Mouse (Mus musculus) embryonic facial prominence, embryonic 13.5 days (tissue): Measurements from ENCODE around the gene Cald1. TPM values are rescaled to one million over a fixed set of nuclear protein-coding genes. Genes with fewer than 3 reads are reported as not detected.

Experiments
- ATAC-seq: fragments of 200-750 bp; cut with Nextera tagmentation; 2 replicates; pipeline ENCODE4 v1.8.0; 2017; ENCODE audit warnings: low read depth; ENCODE audit not compliant: insufficient number of reproducible peaks, insufficient read depth, low FRiP score, low TSS enrichment
- H3K27ac ChIP-seq: fragments of 300-500 bp; sonication (generic); 2 replicates; pipeline ENCODE4 v1.5.1; 2015; ENCODE audit warnings: moderate library complexity, mild to moderate bottlenecking, inconsistent platforms
- H3K27me3 ChIP-seq: fragments of 300-500 bp; sonication (generic); 2 replicates; pipeline ENCODE4 v1.6.1; 2015; ENCODE audit warnings: mild to moderate bottlenecking, inconsistent platforms
- H3K36me3 ChIP-seq: fragments of 300-500 bp; sonication (generic); 2 replicates; pipeline ENCODE4 v1.6.1; 2015; ENCODE audit warnings: mild to moderate bottlenecking, inconsistent platforms
- H3K4me1 ChIP-seq: fragments of 300-500 bp; sonication (generic); 2 replicates; pipeline ENCODE4 v1.6.1; 2015; ENCODE audit warnings: inconsistent platforms
- H3K4me2 ChIP-seq: fragments of 300-500 bp; sonication (generic); 2 replicates; pipeline ENCODE4 v1.6.1; 2015; ENCODE audit warnings: moderate library complexity, mild to moderate bottlenecking, inconsistent platforms
- H3K4me3 ChIP-seq: fragments of 300-500 bp; sonication (generic); 2 replicates; pipeline ENCODE4 v1.5.1; 2015; ENCODE audit warnings: mild to moderate bottlenecking, inconsistent platforms
- H3K9ac ChIP-seq: fragments of 300-500 bp; sonication (generic); 2 replicates; pipeline ENCODE4 v1.6.1; 2015; ENCODE audit warnings: mild to moderate bottlenecking, inconsistent platforms
- H3K9me3 ChIP-seq: fragments of 300-500 bp; sonication (generic); 2 replicates; pipeline ENCODE4 v1.6.1; 2016; ENCODE audit warnings: inconsistent platforms
- WGBS: fragments of 180-500 bp; shearing (Covaris S2); methylation state at CpG from one replicate; pipeline ENCODE4 v1.1.7; 2015; ENCODE audit warnings: mixed read lengths; 5-methylcytosine and 5-hydroxymethylcytosine counted together
- polyA plus RNA-seq: library from polyadenylated mRNA; unstranded; fragments of >200 nt; fragmentation: Nextera tagmentation; extraction: Ambion mirVana; gene quantifications from 2 replicates; pipeline ENCODE4 v1.2.1, GENCODE M21; 2015

The Cald1 gene
- polyA plus RNA-seq, 1 experiment from 2014 or later, result 463 TPM

- ATAC-seq, result no peak
- H3K27ac ChIP-seq, result no peak overlapping the region
- no peak overlapping the region for H3K9ac ChIP-seq
- no peaks in the 10 kb centered on the region for H3K4me1 ChIP-seq
- no peaks in the 10 kb centered on the region for H3K36me3 ChIP-seq
- H3K9me3 ChIP-seq, result no peaks in the 10 kb centered on the region; the same call in 1 of the 2 replicates
- H3K4me2 ChIP-seq, result no peak overlapping the region
- H3K4me3 ChIP-seq, result no peak overlapping the region
- WGBS, result 93% methylated on average over 9 of the region's 9 CpGs
- no peaks in the 10 kb centered on the region for H3K27me3 ChIP-seq
Measured at GRCm38 (mm10) chr6:34590716-34591115, 7.6 kb upstream of the Cald1 start.

GRCm38 (mm10) chr6:34593353-34593752 is 4.9 kb upstream of the Cald1 start:
- Histone ChIP-seq H3K4me1 (peaks cover 17% of the 10 kb centered on the region), H3K27me3 (no peaks in the 10 kb centered on the region), H3K4me2 (no peak overlapping the region), H3K9ac (no peak overlapping the region), H3K36me3 (no peaks in the 10 kb centered on the region), H3K4me3 (no peak overlapping the region), H3K9me3 (no peaks in the 10 kb centered on the region; the same call in 1 of the 2 replicates), H3K27ac (no peak overlapping the region)
- ATAC-seq, result no peak
- WGBS, result 83% methylated on average over 1 of the region's 1 CpGs

GRCm38 (mm10) chr6:34597316-34597715 is 984 bp upstream of the Cald1 start:
- H3K4me2 ChIP-seq, result peak overlapping the region; percentile 69; the same call in 1 of the 2 replicates
- H3K4me1 ChIP-seq, result peaks cover 42% of the 10 kb centered on the region
- WGBS, result 25% methylated on average over 3 of the region's 3 CpGs
- H3K36me3 ChIP-seq, result no peaks in the 10 kb centered on the region
- H3K4me3 ChIP-seq, result no peak overlapping the region
- no peaks in the 10 kb centered on the region for H3K27me3 ChIP-seq
- ATAC-seq, result no peak
- no peaks in the 10 kb centered on the region for H3K9me3 ChIP-seq
- H3K9ac ChIP-seq, result no peak overlapping the region
- H3K27ac ChIP-seq, result peak overlapping the region; percentile 90

GRCm38 (mm10) chr6:34599171-34599570 is 871 bp downstream of the Cald1 start:
- Histone ChIP-seq H3K27ac (peak overlapping the region; percentile 90), H3K4me1 (peaks cover 55% of the 10 kb centered on the region), H3K27me3 (no peaks in the 10 kb centered on the region), H3K36me3 (no peaks in the 10 kb centered on the region; the same call in 1 of the 2 replicates), H3K9me3 (no peaks in the 10 kb centered on the region), H3K9ac (peak overlapping the region; percentile 81), H3K4me3 (peak overlapping the region; percentile 55), H3K4me2 (peak overlapping the region; percentile 69)
- no peak for ATAC-seq
- 9% methylated on average over 9 of the region's 9 CpGs for WGBS

- Histone ChIP-seq H3K36me3 (no peaks in the 10 kb centered on the region; the same call in 1 of the 2 replicates), H3K27ac (peak overlapping the region; percentile 90), H3K4me1 (peaks cover 59% of the 10 kb centered on the region), H3K27me3 (no peaks in the 10 kb centered on the region), H3K9me3 (no peaks in the 10 kb centered on the region), H3K4me3 (peak overlapping the region; percentile 55), H3K9ac (peak overlapping the region; percentile 81), H3K4me2 (peak overlapping the region; percentile 69)
- no peak for ATAC-seq
- WGBS, result 8% methylated on average over 10 of the region's 10 CpGs
Measured at GRCm38 (mm10) chr6:34599631-34600111, 1.4 kb downstream of the Cald1 start.

- Histone ChIP-seq H3K9ac (no peak overlapping the region), H3K36me3 (no peaks in the 10 kb centered on the region; the same call in 1 of the 2 replicates), H3K9me3 (no peaks in the 10 kb centered on the region), H3K4me2 (peak overlapping the region; percentile 69), H3K4me3 (peak overlapping the region; percentile 55), H3K27ac (peak overlapping the region; percentile 90; the same call in 1 of the 2 replicates), H3K27me3 (no peaks in the 10 kb centered on the region), H3K4me1 (peaks cover 68% of the 10 kb centered on the region)
- WGBS, result 69% methylated on average over 4 of the region's 4 CpGs
- ATAC-seq, result no peak
Measured at GRCm38 (mm10) chr6:34600850-34601249, 2.5 kb downstream of the Cald1 start.

- peak overlapping the region; percentile 28 for H3K27ac ChIP-seq
- no peak overlapping the region for H3K4me3 ChIP-seq
- no peaks in the 10 kb centered on the region for H3K9me3 ChIP-seq
- no peaks in the 10 kb centered on the region; the same call in 1 of the 2 replicates for H3K36me3 ChIP-seq
- peaks cover 73% of the 10 kb centered on the region for H3K4me1 ChIP-seq
- 17% methylated on average over 2 of the region's 2 CpGs for WGBS
- peak overlapping the region; percentile 40 for H3K4me2 ChIP-seq
- no peaks in the 10 kb centered on the region for H3K27me3 ChIP-seq
- peak overlapping the region; percentile 36; the same call in 1 of the 2 replicates for H3K9ac ChIP-seq
- no peak for ATAC-seq
Measured at GRCm38 (mm10) chr6:34602091-34602490, 3.8 kb downstream of the Cald1 start.

GRCm38 (mm10) chr6:34606407-34606806 is 8.1 kb downstream of the Cald1 start:
- H3K4me2 ChIP-seq, result no peak overlapping the region
- H3K9ac ChIP-seq, result no peak overlapping the region
- no peaks in the 10 kb centered on the region for H3K9me3 ChIP-seq
- H3K4me3 ChIP-seq, result no peak overlapping the region
- WGBS, result 26% methylated on average over 4 of the region's 4 CpGs
- ATAC-seq, result no peak
- no peaks in the 10 kb centered on the region for H3K27me3 ChIP-seq
- peaks cover 79% of the 10 kb centered on the region for H3K4me1 ChIP-seq
- H3K36me3 ChIP-seq, result no peaks in the 10 kb centered on the region; the same call in 1 of the 2 replicates
- H3K27ac ChIP-seq, result peak overlapping the region; percentile 44; the same call in 1 of the 2 replicates

- H3K4me1 ChIP-seq, result peaks cover 76% of the 10 kb centered on the region
- no peak for ATAC-seq
- 78% methylated on average over 3 of the region's 3 CpGs for WGBS
Measured at GRCm38 (mm10) chr6:34608603-34609002, 10.3 kb downstream of the Cald1 start.

GRCm38 (mm10) chr6:34609892-34610829 is 11.9 kb downstream of the Cald1 start:
- ATAC-seq, result no peak
- Histone ChIP-seq H3K4me1 (peaks cover 69% of the 10 kb centered on the region), H3K9ac (no peak overlapping the region), H3K9me3 (no peaks in the 10 kb centered on the region), H3K27me3 (no peaks in the 10 kb centered on the region), H3K36me3 (0 out of 2 replicates have a peak, but pooled peaks cover 3% of the 10 kb centered on the region), H3K4me2 (peak overlapping the region; percentile 45), H3K4me3 (no peak overlapping the region), H3K27ac (peak overlapping the region; percentile 87)
- WGBS, result 20% methylated on average over 24 of the region's 24 CpGs

More at GRCm38 (mm10) chr6:34608603-34609002, 10.3 kb downstream of the Cald1 start:
- Histone ChIP-seq H3K9ac (no peak overlapping the region), H3K4me3 (no peak overlapping the region), H3K9me3 (no peaks in the 10 kb centered on the region), H3K27me3 (no peaks in the 10 kb centered on the region), H3K27ac (peak overlapping the region; percentile 39; the same call in 1 of the 2 replicates), H3K36me3 (peaks cover 3% of the 10 kb centered on the region; the same call in 1 of the 2 replicates), H3K4me2 (no peak overlapping the region)

GRCm38 (mm10) chr6:34613122-34613521 is 14.8 kb downstream of the Cald1 start:
- Histone ChIP-seq H3K27me3 (no peaks in the 10 kb centered on the region), H3K36me3 (0 out of 2 replicates have a peak, but pooled peaks cover 3% of the 10 kb centered on the region), H3K9me3 (no peaks in the 10 kb centered on the region), H3K27ac (0 out of 2 replicates have a peak overlapping the region, but pooled peaks have one; percentile 33), H3K4me2 (no peak overlapping the region), H3K4me1 (peaks cover 53% of the 10 kb centered on the region), H3K4me3 (no peak overlapping the region), H3K9ac (no peak overlapping the region)
- 53% methylated on average over 5 of the region's 5 CpGs for WGBS
- no peak for ATAC-seq
